Mouse (Mus musculus): ENCODE measurements around the gene Cfap61. TPM values are rescaled to one million over a fixed set of nuclear protein-coding genes. Genes with fewer than 3 reads are reported as not detected.

The Cfap61 gene
- polyA plus RNA-seq, 1 experiment from 2014 or later = 0.08 TPM

DNA sequence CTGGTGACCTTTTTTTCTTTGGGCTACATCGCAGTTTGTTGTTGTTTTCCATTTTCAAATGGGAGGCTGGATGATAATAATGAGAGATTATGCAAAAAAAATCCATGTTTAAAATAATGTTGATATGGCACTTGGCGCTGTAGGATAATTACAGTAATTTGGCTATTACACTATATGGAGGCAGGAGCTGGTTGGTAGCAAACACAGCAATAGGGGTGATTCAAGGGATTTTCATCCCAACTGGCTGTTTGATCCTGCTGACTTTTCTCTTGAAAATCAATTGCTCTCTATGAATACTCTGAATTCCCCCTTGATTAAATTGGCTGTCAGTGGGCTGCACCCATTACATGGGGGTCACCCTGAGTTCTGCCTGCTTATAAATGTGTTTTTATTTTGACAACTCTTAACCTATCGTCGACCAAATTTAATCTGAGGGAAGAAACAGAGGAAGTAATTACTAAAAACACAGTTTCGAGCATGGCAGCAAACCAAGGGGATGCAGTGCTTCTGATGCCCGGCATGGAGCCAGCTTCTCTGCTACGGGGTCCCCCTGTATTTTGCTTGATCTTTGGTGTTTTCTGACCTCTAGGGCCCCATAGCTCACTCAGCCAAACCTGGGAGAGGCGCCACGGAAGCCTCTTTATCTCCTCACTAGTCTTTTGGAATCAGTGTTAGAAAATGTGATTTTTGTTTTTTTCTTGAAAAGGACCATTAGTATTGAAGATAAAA is 47.9 kb downstream of the Cfap61 start:
- H3K36me3 ChIP-seq (ENCODE audit: control insufficient read depth, insufficient read depth, low read length) = no peaks in the 10 kb centered on the region
- H3K4me3 ChIP-seq (ENCODE audit: low read depth, low read length) = no peak overlapping the region
- no peaks in the 10 kb centered on the region for H3K4me1 ChIP-seq (ENCODE audit: control insufficient read depth, insufficient read depth, low read length)
- 79% methylated on average over 9 of the region's 9 CpGs for WGBS
- H3K27me3 ChIP-seq (ENCODE audit: control insufficient read depth, insufficient read depth, low read length) = no peaks in the 10 kb centered on the region
- no peaks in the 10 kb centered on the region for H3K9me3 ChIP-seq (ENCODE audit: control insufficient read depth, low read length)
- ATAC-seq (ENCODE audit: insufficient number of reproducible peaks, low FRiP score, low TSS enrichment, low read depth) (no peak), DNase-seq (ENCODE audit: low spot score) (no peak)
- H3K27ac ChIP-seq (replicated peaks; ENCODE audit: low read depth, low read length) = no peak overlapping the region
- no peak overlapping the region for H3K4me2 ChIP-seq (ENCODE audit: low read depth, severe bottlenecking)
- H3K9ac ChIP-seq (ENCODE audit: low read length) = no peak overlapping the region

- no peak overlapping the region for H3K4me2 ChIP-seq (ENCODE audit: low read depth, severe bottlenecking)
- H3K9ac ChIP-seq (ENCODE audit: low read length) = no peak overlapping the region
- DNase-seq (ENCODE audit: low spot score) (no peak), ATAC-seq (ENCODE audit: insufficient number of reproducible peaks, low FRiP score, low TSS enrichment, low read depth) (no peak)
- H3K4me3 ChIP-seq (ENCODE audit: low read depth, low read length) = no peak overlapping the region
- H3K9me3 ChIP-seq (ENCODE audit: control insufficient read depth, low read length) = no peaks in the 10 kb centered on the region
- H3K27ac ChIP-seq (replicated peaks; ENCODE audit: low read depth, low read length) = no peak overlapping the region
- H3K36me3 ChIP-seq (ENCODE audit: control insufficient read depth, insufficient read depth, low read length) = no peaks in the 10 kb centered on the region
- no peaks in the 10 kb centered on the region for H3K4me1 ChIP-seq (ENCODE audit: control insufficient read depth, insufficient read depth, low read length)
- whole genome bisulfite sequencing = 70% methylated on average over 2 of the region's 2 CpGs
- no peaks in the 10 kb centered on the region for H3K27me3 ChIP-seq (ENCODE audit: control insufficient read depth, insufficient read depth, low read length)
Measured at GRCm38 (mm10) chr2:145987757-145988156, 53.2 kb downstream of the Cfap61 start.

DNA sequence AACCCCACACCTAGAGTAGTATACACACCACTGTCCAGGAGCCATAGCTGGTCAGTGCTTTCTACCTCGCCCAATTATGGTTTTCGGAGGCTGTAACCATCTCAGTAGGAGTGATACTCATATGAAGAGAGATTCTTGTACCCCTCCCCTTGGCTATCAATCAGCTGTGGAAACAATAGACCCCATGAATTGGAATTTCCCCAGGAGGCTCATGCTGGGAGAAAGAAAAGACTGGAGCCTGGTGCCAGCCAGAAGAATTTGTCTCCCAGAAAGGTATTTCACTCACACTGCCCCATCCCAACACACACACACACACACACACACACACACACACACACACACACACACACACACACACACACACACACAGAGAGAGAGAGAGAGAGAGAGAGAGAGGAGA is 55.9 kb downstream of the Cfap61 start:
- H3K36me3 ChIP-seq (ENCODE audit: control insufficient read depth, insufficient read depth, low read length) = no peaks in the 10 kb centered on the region
- 88% methylated on average over 2 of the region's 2 CpGs for WGBS
- no peak overlapping the region for H3K4me2 ChIP-seq (ENCODE audit: low read depth, severe bottlenecking)
- H3K4me3 ChIP-seq (ENCODE audit: low read depth, low read length) = no peak overlapping the region
- no peaks in the 10 kb centered on the region for H3K27me3 ChIP-seq (ENCODE audit: control insufficient read depth, insufficient read depth, low read length)
- H3K27ac ChIP-seq (replicated peaks; ENCODE audit: low read depth, low read length) = no peak overlapping the region
- H3K9ac ChIP-seq (ENCODE audit: low read length) = no peak overlapping the region
- no peak for ATAC-seq (ENCODE audit: insufficient number of reproducible peaks, low FRiP score, low TSS enrichment, low read depth)
- no peaks in the 10 kb centered on the region for H3K4me1 ChIP-seq (ENCODE audit: control insufficient read depth, insufficient read depth, low read length)
- no peak for DNase-seq (ENCODE audit: low spot score)
- H3K9me3 ChIP-seq (ENCODE audit: control insufficient read depth, low read length) = no peaks in the 10 kb centered on the region

DNA sequence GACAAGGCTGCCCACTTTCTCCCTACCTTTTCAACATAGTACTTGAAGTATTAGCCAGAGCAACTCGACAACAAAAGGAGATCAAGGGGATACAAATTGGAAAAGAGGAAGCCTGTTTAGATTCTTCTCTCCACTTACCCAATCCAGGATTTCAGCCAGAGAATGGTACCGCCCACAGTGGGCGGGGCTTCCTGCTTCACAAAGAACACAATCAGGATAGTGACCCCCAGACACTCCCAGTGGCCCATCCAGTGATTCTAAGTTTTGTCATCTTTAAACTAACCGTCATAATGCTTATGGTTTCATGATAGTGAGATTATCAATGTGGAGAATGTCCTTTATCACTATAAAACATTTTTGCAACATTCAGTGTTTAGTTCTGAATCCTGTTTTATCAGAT is 61.9 kb downstream of the Cfap61 start:
- Histone ChIP-seq H3K9ac (ENCODE audit: low read length) (no peak overlapping the region), H3K4me1 (ENCODE audit: control insufficient read depth, insufficient read depth, low read length) (no peaks in the 10 kb centered on the region), H3K9me3 (ENCODE audit: control insufficient read depth, low read length) (no peaks in the 10 kb centered on the region)

DNA sequence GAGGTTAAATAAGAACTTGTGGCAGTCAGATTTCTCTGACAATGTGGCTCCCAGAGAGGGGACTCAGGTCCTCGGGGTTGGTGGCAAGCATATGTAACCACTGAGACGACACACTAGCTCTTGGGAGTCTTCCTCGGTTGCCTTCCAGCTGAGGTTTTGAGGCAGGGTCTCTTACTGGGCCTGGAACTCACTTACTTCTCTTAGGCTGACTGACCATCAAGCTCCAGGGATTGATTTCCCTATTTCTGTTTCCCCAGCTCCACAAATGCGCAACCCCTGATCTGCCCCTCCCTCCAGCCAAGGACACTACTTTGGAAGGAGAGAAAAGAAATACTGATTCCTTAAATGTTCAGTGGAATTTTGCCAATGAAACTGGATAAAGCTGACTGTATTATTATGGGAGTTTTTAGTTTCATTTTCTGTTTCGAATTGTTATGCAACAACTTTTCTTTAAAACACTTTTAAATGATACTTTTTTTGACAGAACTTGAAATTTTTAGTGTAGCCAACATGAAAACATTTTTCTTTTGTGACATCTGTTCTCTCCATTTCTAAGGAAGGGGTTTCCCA is 63.5 kb downstream of the Cfap61 start:
- H3K36me3 ChIP-seq (ENCODE audit: control insufficient read depth, insufficient read depth, low read length) = no peaks in the 10 kb centered on the region
- ATAC-seq (ENCODE audit: insufficient number of reproducible peaks, low FRiP score, low TSS enrichment, low read depth) (no peak), DNase-seq (ENCODE audit: low spot score) (no peak)

More for the DNA sequence above, 61.9 kb downstream of the Cfap61 start:
- ATAC-seq (ENCODE audit: insufficient number of reproducible peaks, low FRiP score, low TSS enrichment, low read depth) (no peak), DNase-seq (ENCODE audit: low spot score) (no peak)
- WGBS = 57% methylated on average over 4 of the region's 4 CpGs
- Histone ChIP-seq H3K4me2 (ENCODE audit: low read depth, severe bottlenecking) (no peak overlapping the region), H3K36me3 (ENCODE audit: control insufficient read depth, insufficient read depth, low read length) (no peaks in the 10 kb centered on the region), H3K27ac (replicated peaks; ENCODE audit: low read depth, low read length) (no peak overlapping the region), H3K4me3 (ENCODE audit: low read depth, low read length) (no peak overlapping the region), H3K27me3 (ENCODE audit: control insufficient read depth, insufficient read depth, low read length) (no peaks in the 10 kb centered on the region)

GRCm38 (mm10) chr2:146008801-146009200 is 74.2 kb downstream of the Cfap61 start:
- WGBS = 84% methylated on average over 6 of the region's 6 CpGs
- no peak overlapping the region for H3K4me2 ChIP-seq (ENCODE audit: low read depth, severe bottlenecking)
- H3K9me3 ChIP-seq (ENCODE audit: control insufficient read depth, low read length) = no peaks in the 10 kb centered on the region
- no peaks in the 10 kb centered on the region for H3K4me1 ChIP-seq (ENCODE audit: control insufficient read depth, insufficient read depth, low read length)
- no peak overlapping the region for H3K4me3 ChIP-seq (ENCODE audit: low read depth, low read length)
- H3K36me3 ChIP-seq (ENCODE audit: control insufficient read depth, insufficient read depth, low read length) = no peaks in the 10 kb centered on the region
- DNase-seq (ENCODE audit: low spot score) = no peak
- no peak overlapping the region for H3K27ac ChIP-seq (replicated peaks; ENCODE audit: low read depth, low read length)
- no peaks in the 10 kb centered on the region for H3K27me3 ChIP-seq (ENCODE audit: control insufficient read depth, insufficient read depth, low read length)
- no peak for ATAC-seq (ENCODE audit: insufficient number of reproducible peaks, low FRiP score, low TSS enrichment, low read depth)
- H3K9ac ChIP-seq (ENCODE audit: low read length) = no peak overlapping the region

More for the DNA sequence above, 63.5 kb downstream of the Cfap61 start:
- Histone ChIP-seq H3K9me3 (ENCODE audit: control insufficient read depth, low read length) (no peaks in the 10 kb centered on the region), H3K27me3 (ENCODE audit: control insufficient read depth, insufficient read depth, low read length) (no peaks in the 10 kb centered on the region), H3K27ac (replicated peaks; ENCODE audit: low read depth, low read length) (no peak overlapping the region), H3K9ac (ENCODE audit: low read length) (no peak overlapping the region), H3K4me1 (ENCODE audit: control insufficient read depth, insufficient read depth, low read length) (no peaks in the 10 kb centered on the region), H3K4me3 (ENCODE audit: low read depth, low read length) (no peak overlapping the region), H3K4me2 (ENCODE audit: low read depth, severe bottlenecking) (no peak overlapping the region)
- WGBS = 77% methylated on average over 5 of the region's 5 CpGs

DNA sequence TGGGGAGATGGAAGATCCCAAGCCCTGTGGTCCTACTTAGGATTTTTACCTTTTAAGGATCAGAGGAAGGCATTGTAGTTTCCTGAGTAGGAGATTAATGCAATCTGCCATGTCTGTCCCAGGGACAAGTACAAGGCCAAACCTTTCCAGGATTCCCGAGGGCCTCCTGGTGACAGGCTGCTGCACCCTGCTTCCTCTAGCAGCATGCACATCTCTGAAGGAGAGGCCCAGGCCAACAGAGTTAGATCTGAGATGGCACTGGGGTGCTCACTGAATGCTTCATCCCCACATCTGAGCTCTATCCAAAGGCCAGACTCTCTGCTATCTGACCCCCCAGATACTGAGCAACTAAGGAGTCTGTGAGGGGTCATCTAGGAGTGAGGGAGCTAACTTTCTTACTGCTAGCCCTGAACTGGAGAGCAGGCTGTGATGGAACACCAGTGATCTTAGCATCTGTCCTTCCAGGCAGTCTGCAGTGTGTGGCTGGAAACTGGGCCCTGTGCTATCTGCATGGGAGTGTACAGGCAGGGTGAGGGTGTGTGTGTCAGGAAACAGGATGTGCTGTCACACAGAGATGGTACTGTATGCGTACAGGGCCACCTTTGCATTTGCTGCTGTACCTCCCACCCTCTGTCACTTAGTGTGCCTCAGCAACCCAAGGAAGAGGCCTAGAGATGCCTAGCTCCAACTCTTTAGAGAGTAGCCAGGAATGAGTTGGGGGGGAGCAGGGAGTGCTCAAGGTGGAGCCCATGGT is 75.2 kb downstream of the Cfap61 start:
- DNase-seq (ENCODE audit: low spot score) = no peak
- no peak overlapping the region for H3K9ac ChIP-seq (ENCODE audit: low read length)
- ATAC-seq (ENCODE audit: insufficient number of reproducible peaks, low FRiP score, low TSS enrichment, low read depth) = no peak
- no peak overlapping the region for H3K27ac ChIP-seq (replicated peaks; ENCODE audit: low read depth, low read length)
- no peaks in the 10 kb centered on the region for H3K9me3 ChIP-seq (ENCODE audit: control insufficient read depth, low read length)
- H3K4me3 ChIP-seq (ENCODE audit: low read depth, low read length) = no peak overlapping the region
- no peaks in the 10 kb centered on the region for H3K36me3 ChIP-seq (ENCODE audit: control insufficient read depth, insufficient read depth, low read length)
- no peak overlapping the region for H3K4me2 ChIP-seq (ENCODE audit: low read depth, severe bottlenecking)
- WGBS = 85% methylated on average over 2 of the region's 2 CpGs
- no peaks in the 10 kb centered on the region for H3K27me3 ChIP-seq (ENCODE audit: control insufficient read depth, insufficient read depth, low read length)
- no peaks in the 10 kb centered on the region for H3K4me1 ChIP-seq (ENCODE audit: control insufficient read depth, insufficient read depth, low read length)

DNA sequence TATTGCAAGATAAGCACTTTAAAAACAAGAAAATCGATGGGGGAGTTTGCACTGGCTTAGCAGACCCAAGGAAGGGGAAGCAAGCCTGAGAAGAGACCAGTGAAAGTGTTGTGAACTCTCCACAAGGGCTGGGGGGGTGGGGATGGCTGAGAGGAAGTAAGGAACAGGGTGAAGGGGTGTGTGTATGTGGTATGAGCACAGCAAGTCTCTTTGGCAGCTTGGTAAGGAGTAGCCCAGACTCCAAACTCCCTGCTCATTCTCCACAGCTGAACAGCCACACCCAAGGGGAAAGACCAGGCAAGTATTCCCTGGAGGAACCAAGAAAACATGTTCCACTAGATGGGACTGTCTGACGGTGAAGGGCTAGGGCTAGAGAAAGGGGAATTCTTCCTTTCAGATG is 76.2 kb downstream of the Cfap61 start:
- no peak overlapping the region for H3K27ac ChIP-seq (replicated peaks; ENCODE audit: low read depth, low read length)
- H3K36me3 ChIP-seq (ENCODE audit: control insufficient read depth, insufficient read depth, low read length) = no peaks in the 10 kb centered on the region
- DNase-seq (ENCODE audit: low spot score) = no peak
- H3K4me3 ChIP-seq (ENCODE audit: low read depth, low read length) = no peak overlapping the region
- no peaks in the 10 kb centered on the region for H3K4me1 ChIP-seq (ENCODE audit: control insufficient read depth, insufficient read depth, low read length)
- no peaks in the 10 kb centered on the region for H3K27me3 ChIP-seq (ENCODE audit: control insufficient read depth, insufficient read depth, low read length)
- WGBS = 69% methylated on average over 2 of the region's 2 CpGs
- no peak for ATAC-seq (ENCODE audit: insufficient number of reproducible peaks, low FRiP score, low TSS enrichment, low read depth)
- no peak overlapping the region for H3K9ac ChIP-seq (ENCODE audit: low read length)
- no peaks in the 10 kb centered on the region for H3K9me3 ChIP-seq (ENCODE audit: control insufficient read depth, low read length)
- H3K4me2 ChIP-seq (ENCODE audit: low read depth, severe bottlenecking) = no peak overlapping the region
